Mouse (Mus musculus): ENCODE results near the gene Tomm20l. TPM values are rescaled to one million over a fixed set of nuclear protein-coding genes. Genes with fewer than 3 reads are reported as not detected.
A peak's percentile ranks its signal among the peaks of the same experiment; 100 is the strongest.
"Not testable (repeated sequence)": the region's sequence is repeated elsewhere in the genome, so short reads cannot be mapped to it uniquely, and the experiment has no call there.

The Tomm20l gene
- polyA plus RNA-seq (2016; fragmentation: Nextera tagmentation; extraction: Ambion mirVana): not detected in 2 replicates

DNA sequence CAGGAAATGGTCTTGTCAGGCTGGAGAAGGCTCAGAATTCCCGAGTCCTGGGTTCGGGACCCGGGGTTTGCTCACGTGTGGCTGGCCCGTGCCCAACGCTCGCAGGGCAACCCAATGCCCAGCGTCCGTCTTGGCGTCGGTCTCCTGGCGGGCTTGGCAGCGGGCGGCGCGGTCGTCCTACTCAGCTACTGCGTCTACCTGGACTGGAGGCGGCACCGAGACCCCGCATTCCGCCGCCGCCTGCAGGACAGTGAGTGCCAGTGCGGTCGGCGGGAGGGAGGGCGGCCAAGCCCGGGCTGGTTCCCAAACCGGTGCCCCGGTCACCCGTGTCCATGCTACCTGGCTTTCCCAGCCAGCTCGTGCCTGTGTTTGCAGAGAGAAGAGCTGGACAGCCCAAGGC, at the start of gene Tomm20l:
Gene Tomm20l (plus strand): TSS at position 98 of the 400 bp plus-strand sequence.
- H3K9me3 ChIP-seq (replicated peaks): no peaks in the 10 kb centered on the region
- H3K27me3 ChIP-seq (ENCODE audit: low read depth, poor library complexity, severe bottlenecking): peaks cover 9% of the 10 kb centered on the region
- peak within 1 kb of the TSS; percentile 47 for H3K4me3 ChIP-seq
- H3K27ac ChIP-seq: peak within 1 kb of the TSS; percentile 58
- DNase-seq (ENCODE audit: low spot score): peak; percentile 74
- WGBS: 9% methylated on average over 33 of the region's 33 CpGs
- peaks cover 14% of the 10 kb centered on the region for H3K4me1 ChIP-seq
- no peaks in the 10 kb centered on the region for H3K36me3 ChIP-seq

DNA sequence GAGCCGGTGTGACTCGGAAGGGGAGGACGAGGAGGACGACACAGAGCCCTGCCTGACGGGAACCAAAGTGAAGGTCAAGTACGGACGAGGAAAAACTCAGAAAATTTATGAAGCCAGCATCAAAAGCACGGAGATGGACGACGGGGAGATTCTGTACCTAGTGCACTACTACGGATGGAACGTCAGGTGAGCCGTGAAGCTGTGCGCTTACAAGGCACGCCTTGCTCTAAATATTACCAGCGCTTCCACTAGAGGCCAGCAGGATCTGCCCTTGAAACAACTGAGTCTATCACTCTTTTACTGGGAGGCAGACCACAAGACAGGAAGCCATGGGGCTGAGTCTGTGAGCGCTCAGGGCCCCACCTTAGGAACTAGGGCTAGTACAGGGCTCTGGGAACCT, 41.4 kb upstream of the Tomm20l start:
- peaks cover 96% of the 10 kb centered on the region for H3K36me3 ChIP-seq

DNA sequence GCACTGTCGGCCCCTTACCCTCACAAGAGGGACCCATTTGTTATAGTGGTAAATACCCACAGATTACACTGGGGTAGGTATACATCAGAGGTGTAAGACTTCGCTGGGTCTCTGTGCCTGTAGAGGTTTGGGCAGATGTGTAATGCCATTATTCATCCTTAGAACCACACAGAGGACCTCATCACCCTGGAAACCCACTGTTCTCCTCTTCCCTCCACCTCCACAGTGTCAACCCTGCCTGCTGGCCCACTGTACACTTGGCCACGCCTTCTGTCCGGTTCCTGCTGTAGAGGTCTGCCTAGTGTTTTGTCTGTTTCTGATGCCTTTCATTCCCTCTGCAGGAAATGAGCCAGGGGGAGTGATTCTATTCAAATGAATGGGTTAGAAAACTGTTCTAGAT, 39.2 kb upstream of the Tomm20l start:
- WGBS: 93% methylated on average over 4 of the region's 4 CpGs
- no peak overlapping the region for H3K4me3 ChIP-seq
- no peak for DNase-seq (ENCODE audit: low spot score)
- H3K4me1 ChIP-seq: no peaks in the 10 kb centered on the region
- H3K9me3 ChIP-seq (replicated peaks): no peaks in the 10 kb centered on the region
- peaks cover 97% of the 10 kb centered on the region for H3K36me3 ChIP-seq
- H3K27me3 ChIP-seq (ENCODE audit: low read depth, poor library complexity, severe bottlenecking): no peaks in the 10 kb centered on the region
- H3K27ac ChIP-seq: no peak overlapping the region

More for the DNA sequence above, 41.4 kb upstream of the Tomm20l start:
- 96% methylated on average over 17 of the region's 17 CpGs for WGBS
- DNase-seq (ENCODE audit: low spot score): no peak
- no peaks in the 10 kb centered on the region for H3K27me3 ChIP-seq (ENCODE audit: low read depth, poor library complexity, severe bottlenecking)
- no peak overlapping the region for H3K27ac ChIP-seq
- H3K9me3 ChIP-seq (replicated peaks): no peaks in the 10 kb centered on the region
- no peak overlapping the region for H3K4me3 ChIP-seq
- no peaks in the 10 kb centered on the region for H3K4me1 ChIP-seq

DNA sequence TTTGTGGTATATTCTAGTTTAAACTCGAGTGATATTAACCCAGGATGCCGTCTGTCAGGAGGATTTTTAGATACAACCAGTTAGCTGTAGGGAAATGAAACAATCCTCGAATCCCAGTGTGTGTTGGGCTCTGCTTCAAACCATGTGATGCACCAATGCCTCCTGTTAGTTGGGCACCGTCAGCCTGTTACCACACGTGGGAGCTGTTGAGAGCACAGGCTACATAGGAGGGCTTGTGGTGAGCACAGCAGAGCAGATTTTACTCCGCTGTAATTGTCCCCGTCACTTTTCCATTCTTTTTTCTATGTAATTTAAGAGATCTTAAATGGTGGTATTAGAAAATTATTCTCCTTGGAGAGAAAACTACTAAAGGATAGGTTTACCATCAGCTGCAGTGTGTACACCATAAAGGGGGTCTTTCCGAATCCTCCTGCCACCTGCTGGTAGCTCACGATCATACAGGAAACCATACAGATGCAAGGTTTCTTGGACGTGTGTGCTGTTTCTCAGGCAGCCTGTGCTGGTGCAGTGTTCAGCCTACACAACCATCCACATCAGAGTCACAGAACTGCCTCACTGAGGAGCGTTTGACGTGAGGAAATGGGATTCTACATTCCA, 38.0 kb upstream of the Tomm20l start:
- H3K4me1 ChIP-seq: no peaks in the 10 kb centered on the region
- H3K36me3 ChIP-seq: peaks cover 85% of the 10 kb centered on the region
- H3K27ac ChIP-seq: no peak overlapping the region
- DNase-seq (ENCODE audit: low spot score): no peak
- H3K9me3 ChIP-seq (replicated peaks): no peaks in the 10 kb centered on the region
- WGBS: 72% methylated on average over 12 of the region's 12 CpGs
- H3K4me3 ChIP-seq: no peak overlapping the region
- no peaks in the 10 kb centered on the region for H3K27me3 ChIP-seq (ENCODE audit: low read depth, poor library complexity, severe bottlenecking)

DNA sequence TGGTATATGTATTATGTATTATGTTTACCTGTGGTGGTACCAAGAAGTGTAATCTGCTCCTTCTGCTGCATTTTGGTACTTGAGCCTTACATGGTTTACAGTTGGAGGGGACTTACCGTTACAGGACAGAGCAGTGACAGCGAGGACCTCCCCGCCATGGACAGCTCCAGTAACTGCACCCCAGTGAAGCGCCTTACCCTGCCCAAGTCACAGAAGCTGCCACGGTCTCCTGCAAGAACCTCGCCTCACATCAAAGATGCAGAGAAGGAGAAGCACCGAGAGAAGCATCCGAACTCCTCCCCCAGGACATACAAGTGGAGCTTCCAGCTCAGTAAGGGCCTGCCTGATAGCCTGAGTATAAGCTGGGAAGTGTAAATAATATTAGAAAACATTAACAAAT, 24.9 kb upstream of the Tomm20l start:
- Histone ChIP-seq H3K4me1 (no peaks in the 10 kb centered on the region), H3K36me3 (peaks cover 32% of the 10 kb centered on the region), H3K4me3 (no peak overlapping the region), H3K27ac (no peak overlapping the region), H3K9me3 (replicated peaks) (no peaks in the 10 kb centered on the region), H3K27me3 (ENCODE audit: low read depth, poor library complexity, severe bottlenecking) (no peaks in the 10 kb centered on the region)
- WGBS: 88% methylated on average over 8 of the region's 8 CpGs
- no peak for DNase-seq (ENCODE audit: low spot score)

DNA sequence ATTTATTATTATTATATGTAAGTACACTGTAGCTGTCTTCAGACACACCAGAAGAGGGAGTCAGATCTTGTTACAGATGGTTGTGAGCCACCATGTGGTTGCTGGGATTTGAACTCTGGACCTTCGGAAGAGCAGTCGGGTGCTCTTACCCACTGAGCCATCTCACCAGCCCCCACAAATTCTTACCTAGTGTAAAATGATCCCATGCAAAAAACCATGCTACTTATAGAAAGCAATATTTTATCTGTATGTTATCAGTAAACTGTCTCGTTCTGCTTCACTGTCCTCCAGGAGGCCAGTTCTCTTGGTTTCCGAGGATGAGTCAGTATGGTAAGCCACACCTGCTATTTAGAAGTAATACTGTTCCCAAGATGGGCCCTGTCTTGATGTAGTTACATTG, 7.0 kb upstream of the Tomm20l start:
- not testable (repeated sequence) for H3K4me1 ChIP-seq; H3K27ac ChIP-seq; H3K27me3 ChIP-seq (ENCODE audit: low read depth, poor library complexity, severe bottlenecking); H3K9me3 ChIP-seq (replicated peaks); DNase-seq (ENCODE audit: low spot score); H3K36me3 ChIP-seq; H3K4me3 ChIP-seq
- 95% methylated on average over 4 of the region's 4 CpGs for WGBS

DNA sequence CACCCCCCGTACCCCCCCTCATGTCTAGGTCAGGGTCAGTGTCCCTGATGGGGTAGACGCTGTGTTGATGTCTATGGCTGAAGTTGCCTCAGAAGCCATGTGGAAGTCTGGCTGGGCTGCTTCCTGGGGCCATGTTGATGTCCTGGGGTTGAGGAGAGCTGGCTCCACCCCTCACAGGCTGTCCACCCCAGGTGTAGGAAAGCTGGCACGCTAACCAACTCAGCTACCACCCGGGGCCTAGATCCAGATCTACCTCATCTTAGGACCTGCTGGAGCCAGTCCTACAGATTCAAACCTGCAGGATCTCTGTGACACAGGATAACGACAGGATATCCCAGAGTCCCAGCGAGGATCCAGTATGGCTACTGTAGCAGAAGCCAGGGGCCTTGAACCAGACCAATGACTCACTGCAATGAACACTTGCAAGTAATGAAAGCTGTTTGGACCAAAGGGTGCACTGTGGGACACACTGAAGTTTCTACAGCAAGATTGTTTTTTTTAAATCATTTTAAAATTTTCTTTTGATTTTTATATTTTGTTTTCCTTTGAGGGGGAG, 3.9 kb upstream of the Tomm20l start:
- H3K4me1 ChIP-seq: peaks cover 6% of the 10 kb centered on the region
- peaks cover 9% of the 10 kb centered on the region for H3K27me3 ChIP-seq (ENCODE audit: low read depth, poor library complexity, severe bottlenecking)
- 87% methylated on average over 6 of the region's 6 CpGs for WGBS
- H3K27ac ChIP-seq: no peak overlapping the region
- H3K4me3 ChIP-seq: no peak overlapping the region
- H3K36me3 ChIP-seq: no peaks in the 10 kb centered on the region
- no peaks in the 10 kb centered on the region for H3K9me3 ChIP-seq (replicated peaks)
- no peak for DNase-seq (ENCODE audit: low spot score)

DNA sequence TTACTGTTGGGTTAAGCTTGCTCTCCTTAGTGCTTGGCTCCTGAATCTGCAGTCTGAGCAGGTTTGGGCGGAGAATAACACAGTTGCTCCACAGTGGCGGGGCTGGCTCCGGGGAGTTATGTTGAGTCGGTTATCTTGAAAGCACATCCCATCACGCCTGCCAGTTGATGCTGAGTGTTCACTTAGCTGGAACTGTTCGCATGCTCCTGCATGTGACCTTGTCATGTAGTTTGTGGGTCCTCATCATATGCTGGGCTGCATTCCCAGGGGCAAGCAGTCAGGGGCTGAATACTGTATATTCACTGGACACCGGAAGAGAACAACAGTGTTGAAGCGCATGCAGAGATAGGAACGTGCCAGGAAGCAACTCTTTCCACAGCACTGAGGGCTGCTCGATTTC, 1.8 kb downstream of the Tomm20l start:
- H3K27me3 ChIP-seq (ENCODE audit: low read depth, poor library complexity, severe bottlenecking): peaks cover 9% of the 10 kb centered on the region
- WGBS: 89% methylated on average over 10 of the region's 10 CpGs
- DNase-seq (ENCODE audit: low spot score): no peak

DNA sequence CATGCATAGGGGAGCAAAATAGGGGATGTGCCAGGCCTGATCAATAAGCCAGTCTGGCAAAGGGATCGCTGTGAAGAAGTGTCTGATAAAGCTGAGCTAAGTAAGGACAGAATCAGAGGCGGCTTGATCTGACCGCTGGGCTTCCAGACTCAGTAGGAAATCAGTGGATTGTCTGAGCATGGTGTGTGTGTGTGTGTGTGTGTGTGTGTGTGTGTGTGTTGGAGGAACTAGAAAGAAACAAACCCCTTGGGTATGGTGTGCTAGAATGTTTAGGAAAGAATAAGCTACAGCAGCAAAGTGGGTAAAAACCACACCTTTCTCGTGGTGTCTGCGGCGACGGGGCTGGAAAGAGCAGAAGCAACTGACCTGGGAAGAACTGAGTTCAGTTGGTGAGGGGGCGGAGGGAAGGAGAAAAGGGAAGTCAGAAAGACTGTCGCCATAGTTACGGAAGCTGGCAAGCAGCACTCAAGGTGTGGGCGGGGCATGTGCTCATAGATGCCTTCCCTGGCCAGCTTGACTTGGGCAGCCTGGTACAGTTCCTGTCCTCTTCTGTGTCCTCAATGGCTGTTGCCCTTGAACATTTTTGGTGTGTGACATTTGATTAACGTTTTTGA, 2.6 kb downstream of the Tomm20l start:
- 39% methylated on average over 12 of the region's 12 CpGs for WGBS

More for the DNA sequence above, 1.8 kb downstream of the Tomm20l start:
- H3K4me3 ChIP-seq: no peak overlapping the region
- H3K9me3 ChIP-seq (replicated peaks): no peaks in the 10 kb centered on the region
- H3K36me3 ChIP-seq: no peaks in the 10 kb centered on the region
- no peak overlapping the region for H3K27ac ChIP-seq
- peaks cover 14% of the 10 kb centered on the region for H3K4me1 ChIP-seq

DNA sequence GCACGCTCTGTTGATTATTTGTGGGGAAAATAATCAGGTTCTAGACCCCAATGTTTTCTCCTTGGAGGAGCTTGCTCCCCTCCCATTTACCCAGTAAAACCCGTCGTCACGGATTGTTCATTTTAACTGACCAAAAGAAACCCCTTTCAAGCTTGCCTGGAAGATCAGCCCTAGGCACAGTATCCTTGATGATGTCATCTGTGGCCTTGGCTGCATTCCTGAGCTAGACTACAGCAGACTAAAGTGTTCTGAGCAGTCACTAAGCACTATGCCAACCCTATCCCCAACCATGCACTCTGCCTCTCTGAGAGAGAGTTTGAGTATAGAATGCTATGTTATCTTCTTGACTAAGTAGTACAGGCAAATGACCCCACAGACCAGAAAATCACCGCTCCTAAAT, 5.2 kb downstream of the Tomm20l start:
- WGBS: 86% methylated on average over 5 of the region's 5 CpGs
- Histone ChIP-seq H3K9me3 (replicated peaks) (no peaks in the 10 kb centered on the region), H3K4me3 (no peak overlapping the region), H3K36me3 (no peaks in the 10 kb centered on the region), H3K27ac (no peak overlapping the region), H3K27me3 (ENCODE audit: low read depth, poor library complexity, severe bottlenecking) (peaks cover 4% of the 10 kb centered on the region), H3K4me1 (peaks cover 10% of the 10 kb centered on the region)
- no peak for DNase-seq (ENCODE audit: low spot score)

More for the DNA sequence above, 2.6 kb downstream of the Tomm20l start:
- H3K9me3 ChIP-seq (replicated peaks): no peaks in the 10 kb centered on the region
- H3K27me3 ChIP-seq (ENCODE audit: low read depth, poor library complexity, severe bottlenecking): peaks cover 9% of the 10 kb centered on the region
- no peaks in the 10 kb centered on the region for H3K36me3 ChIP-seq
- H3K4me1 ChIP-seq: peaks cover 14% of the 10 kb centered on the region
- H3K4me3 ChIP-seq: no peak overlapping the region
- peak; percentile 46 for DNase-seq (ENCODE audit: low spot score)
- H3K27ac ChIP-seq: no peak overlapping the region

DNA sequence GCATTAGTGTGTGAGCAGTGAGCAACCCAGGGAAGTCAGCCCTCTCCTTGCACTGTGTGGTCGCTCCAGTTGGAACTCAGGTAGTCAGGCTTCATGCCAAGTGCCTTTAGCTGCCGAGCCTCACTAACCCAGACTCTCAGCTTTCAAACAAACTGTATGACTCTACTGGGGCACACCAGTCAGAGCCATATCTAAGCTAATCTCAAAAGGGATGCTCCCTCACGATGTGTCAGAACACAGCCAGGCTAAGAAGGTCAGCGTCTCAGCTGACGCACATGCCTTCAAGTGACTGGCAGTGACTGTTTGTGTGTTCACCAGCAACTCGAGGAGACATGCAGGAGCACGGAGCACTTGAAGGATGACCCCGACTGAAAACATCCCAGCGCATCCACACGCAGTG, 11.5 kb downstream of the Tomm20l start:
- Histone ChIP-seq H3K27me3 (ENCODE audit: low read depth, poor library complexity, severe bottlenecking) (no peaks in the 10 kb centered on the region), H3K4me3 (no peak overlapping the region), H3K9me3 (replicated peaks) (no peaks in the 10 kb centered on the region), H3K27ac (no peak overlapping the region), H3K4me1 (no peaks in the 10 kb centered on the region), H3K36me3 (peaks cover 50% of the 10 kb centered on the region)
- DNase-seq (ENCODE audit: low spot score): no peak
- 93% methylated on average over 10 of the region's 10 CpGs for WGBS

DNA sequence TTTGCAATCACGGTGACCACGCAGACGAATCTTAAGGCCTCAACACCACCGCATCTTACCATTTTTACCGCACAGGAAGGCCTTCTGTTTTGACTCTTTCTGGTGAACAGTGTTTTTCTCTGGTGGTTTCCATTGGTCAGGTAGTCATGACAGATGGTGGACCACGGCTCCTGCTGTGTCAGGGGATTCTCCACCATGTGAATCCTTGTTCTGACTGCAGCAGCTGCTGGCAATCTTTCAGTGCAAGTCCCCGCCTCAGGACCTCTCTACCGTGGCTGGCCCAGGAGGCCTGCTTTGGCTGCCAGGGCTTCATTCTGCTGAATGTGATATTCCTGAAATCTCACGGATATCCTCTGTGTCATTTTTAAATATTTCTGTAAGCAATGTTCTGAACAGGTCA, 12.1 kb downstream of the Tomm20l start:
- H3K27me3 ChIP-seq (ENCODE audit: low read depth, poor library complexity, severe bottlenecking): no peaks in the 10 kb centered on the region
- H3K9me3 ChIP-seq (replicated peaks): no peaks in the 10 kb centered on the region
- H3K36me3 ChIP-seq: peaks cover 51% of the 10 kb centered on the region
- no peak overlapping the region for H3K27ac ChIP-seq
- WGBS: 94% methylated on average over 9 of the region's 9 CpGs
- no peak for DNase-seq (ENCODE audit: low spot score)
- no peak overlapping the region for H3K4me3 ChIP-seq
- H3K4me1 ChIP-seq: no peaks in the 10 kb centered on the region

DNA sequence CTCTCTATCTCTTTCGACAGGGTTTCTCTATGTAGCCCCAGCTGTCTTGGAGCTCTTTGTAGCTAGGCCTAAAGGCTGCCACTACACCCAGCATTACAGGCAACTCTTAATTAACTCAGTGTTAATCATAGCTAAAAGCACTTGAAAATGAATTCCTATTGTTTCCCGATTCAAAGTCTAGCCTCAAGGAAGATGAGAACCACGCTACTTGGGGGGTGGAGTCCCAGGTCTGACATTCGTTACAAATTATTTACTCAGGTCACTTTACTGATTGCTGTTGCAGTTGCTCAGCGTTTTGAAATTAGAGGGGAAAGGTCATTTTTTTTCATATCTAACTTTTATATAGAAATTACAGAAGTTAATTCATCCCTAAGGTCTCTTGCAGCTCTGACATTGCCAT, 24.4 kb downstream of the Tomm20l start:
- Histone ChIP-seq H3K27me3 (ENCODE audit: low read depth, poor library complexity, severe bottlenecking) (no peaks in the 10 kb centered on the region), H3K9me3 (replicated peaks) (no peaks in the 10 kb centered on the region), H3K36me3 (peaks cover 45% of the 10 kb centered on the region), H3K4me1 (peaks cover 22% of the 10 kb centered on the region), H3K27ac (no peak overlapping the region), H3K4me3 (peak overlapping the region; percentile 95)
- 39% methylated on average over 5 of the region's 5 CpGs for WGBS
- no peak for DNase-seq (ENCODE audit: low spot score)
